Mouse (Mus musculus): ENCODE data around the gene Abr. TPM values are rescaled to one million over a fixed set of nuclear protein-coding genes. Genes with fewer than 3 reads are reported as not detected.

Abr gene
- polyA plus RNA-seq, 1 experiment, result 266 TPM

GRCm38 (mm10) chr11:76547420-76547819 is 74.7 kb downstream of the Abr start:
- Histone ChIP-seq H3K4me1 (ENCODE audit: control insufficient read depth, insufficient read depth, low read length) (peaks cover 17% of the 10 kb centered on the region), H3K4me3 (ENCODE audit: insufficient read depth, low read length) (no peak overlapping the region), H3K27ac (ENCODE audit: insufficient read depth, low read length) (no peak overlapping the region)
- TF ChIP-seq POLR2A (IDR thresholded peaks at IDR 0.05; ENCODE audit: extremely low read depth, insufficient read depth, low read length) (no peak), CTCF (IDR thresholded peaks at IDR 0.05; ENCODE audit: extremely low read depth, insufficient read depth, low read length) (no peak)

GRCm38 (mm10) chr11:76546431-76546830 is 75.7 kb downstream of the Abr start:
- no peak overlapping the region for H3K4me3 ChIP-seq (ENCODE audit: insufficient read depth, low read length)
- TF ChIP-seq POLR2A (IDR thresholded peaks at IDR 0.05; ENCODE audit: extremely low read depth, insufficient read depth, low read length) (no peak), CTCF (IDR thresholded peaks at IDR 0.05; ENCODE audit: extremely low read depth, insufficient read depth, low read length) (no peak)
- peaks cover 18% of the 10 kb centered on the region for H3K4me1 ChIP-seq (ENCODE audit: control insufficient read depth, insufficient read depth, low read length)
- H3K27ac ChIP-seq (ENCODE audit: insufficient read depth, low read length), result no peak overlapping the region

GRCm38 (mm10) chr11:76543300-76543699 is 78.8 kb downstream of the Abr start:
- Histone ChIP-seq H3K27ac (ENCODE audit: insufficient read depth, low read length) (no peak overlapping the region; the same call in 1 of the 2 replicates), H3K4me1 (ENCODE audit: control insufficient read depth, insufficient read depth, low read length) (peaks cover 18% of the 10 kb centered on the region), H3K4me3 (ENCODE audit: insufficient read depth, low read length) (no peak overlapping the region)
- TF ChIP-seq CTCF (IDR thresholded peaks at IDR 0.05; ENCODE audit: extremely low read depth, insufficient read depth, low read length), result no peak
- TF ChIP-seq POLR2A (IDR thresholded peaks at IDR 0.05; ENCODE audit: extremely low read depth, insufficient read depth, low read length), result no peak

GRCm38 (mm10) chr11:76540973-76541372 is 81.1 kb downstream of the Abr start:
- H3K27ac ChIP-seq (ENCODE audit: insufficient read depth, low read length), result no peak overlapping the region
- H3K4me3 ChIP-seq (ENCODE audit: insufficient read depth, low read length), result no peak overlapping the region
- TF ChIP-seq POLR2A (IDR thresholded peaks at IDR 0.05; ENCODE audit: extremely low read depth, insufficient read depth, low read length) (no peak), CTCF (IDR thresholded peaks at IDR 0.05; ENCODE audit: extremely low read depth, insufficient read depth, low read length) (peak; percentile 82)

GRCm38 (mm10) chr11:76537401-76537800 is 84.7 kb downstream of the Abr start:
- Histone ChIP-seq H3K4me1 (ENCODE audit: control insufficient read depth, insufficient read depth, low read length) (peaks cover 1% of the 10 kb centered on the region; the same call in 1 of the 2 replicates), H3K27ac (ENCODE audit: insufficient read depth, low read length) (no peak overlapping the region), H3K4me3 (ENCODE audit: insufficient read depth, low read length) (no peak overlapping the region)
- TF ChIP-seq CTCF (IDR thresholded peaks at IDR 0.05; ENCODE audit: extremely low read depth, insufficient read depth, low read length) (no peak), POLR2A (IDR thresholded peaks at IDR 0.05; ENCODE audit: extremely low read depth, insufficient read depth, low read length) (no peak)

More at GRCm38 (mm10) chr11:76540973-76541372, 81.1 kb downstream of the Abr start:
- peaks cover 6% of the 10 kb centered on the region; the same call in 1 of the 2 replicates for H3K4me1 ChIP-seq (ENCODE audit: control insufficient read depth, insufficient read depth, low read length)

- Histone ChIP-seq H3K4me1 (ENCODE audit: control insufficient read depth, insufficient read depth, low read length) (peaks cover 4% of the 10 kb centered on the region; the same call in 1 of the 2 replicates), H3K27ac (ENCODE audit: insufficient read depth, low read length) (no peak overlapping the region), H3K4me3 (ENCODE audit: insufficient read depth, low read length) (no peak overlapping the region)
- TF ChIP-seq CTCF (IDR thresholded peaks at IDR 0.05; ENCODE audit: extremely low read depth, insufficient read depth, low read length) (peak; percentile 34), POLR2A (IDR thresholded peaks at IDR 0.05; ENCODE audit: extremely low read depth, insufficient read depth, low read length) (no peak)
These were observed 85.3 kb downstream of the Abr start for GRCm38 (mm10) chr11:76536576-76537354.

- no peak overlapping the region for H3K27ac ChIP-seq (ENCODE audit: insufficient read depth, low read length)
- H3K4me1 ChIP-seq (ENCODE audit: control insufficient read depth, insufficient read depth, low read length), result peaks cover 17% of the 10 kb centered on the region
- TF ChIP-seq POLR2A (IDR thresholded peaks at IDR 0.05; ENCODE audit: extremely low read depth, insufficient read depth, low read length) (no peak), CTCF (IDR thresholded peaks at IDR 0.05; ENCODE audit: extremely low read depth, insufficient read depth, low read length) (no peak)
- no peak overlapping the region for H3K4me3 ChIP-seq (ENCODE audit: insufficient read depth, low read length)
These were observed 90.1 kb downstream of the Abr start for GRCm38 (mm10) chr11:76532001-76532400.

- TF ChIP-seq CTCF (IDR thresholded peaks at IDR 0.05; ENCODE audit: extremely low read depth, insufficient read depth, low read length), result no peak
- no peak for TF ChIP-seq POLR2A (IDR thresholded peaks at IDR 0.05; ENCODE audit: extremely low read depth, insufficient read depth, low read length)
- H3K27ac ChIP-seq (ENCODE audit: insufficient read depth, low read length), result peak overlapping the region; percentile 67; the same call in 1 of the 2 replicates
- H3K4me1 ChIP-seq (ENCODE audit: control insufficient read depth, insufficient read depth, low read length), result peaks cover 18% of the 10 kb centered on the region
- no peak overlapping the region for H3K4me3 ChIP-seq (ENCODE audit: insufficient read depth, low read length)
These were observed 91.0 kb downstream of the Abr start for GRCm38 (mm10) chr11:76530966-76531678.

- H3K4me3 ChIP-seq (ENCODE audit: insufficient read depth, low read length), result no peak overlapping the region
- peaks cover 18% of the 10 kb centered on the region for H3K4me1 ChIP-seq (ENCODE audit: control insufficient read depth, insufficient read depth, low read length)
- H3K27ac ChIP-seq (ENCODE audit: insufficient read depth, low read length), result peak overlapping the region; percentile 67
- TF ChIP-seq CTCF (IDR thresholded peaks at IDR 0.05; ENCODE audit: extremely low read depth, insufficient read depth, low read length), result no peak
- no peak for TF ChIP-seq POLR2A (IDR thresholded peaks at IDR 0.05; ENCODE audit: extremely low read depth, insufficient read depth, low read length)
These were observed 91.8 kb downstream of the Abr start for GRCm38 (mm10) chr11:76530168-76530935.

Measured in cortical plate, adult 2 months (tissue).